Mouse (Mus musculus) skeletal muscle tissue, postnatal 0 days (tissue): ENCODE measurements around the gene Piezo1. TPM values are rescaled to one million over a fixed set of nuclear protein-coding genes. Genes with fewer than 3 reads are reported as not detected.

ENCODE experiments used
- microRNA-seq, 2 experiments: library from miRNA; unstranded; fragments of <30 nt; microRNA quantifications; one replicate each; pipeline ENCODE4; 2016
- polyA plus RNA-seq: library from polyadenylated mRNA; unstranded; fragments of >200 nt; fragmentation: Nextera tagmentation; extraction: Ambion mirVana; gene quantifications from 2 replicates; pipeline ENCODE4 v1.2.1, GENCODE M21; 2015

Piezo1 gene
- polyA plus RNA-seq = 10.5 and 13.1 TPM in 2 replicates

DNA sequence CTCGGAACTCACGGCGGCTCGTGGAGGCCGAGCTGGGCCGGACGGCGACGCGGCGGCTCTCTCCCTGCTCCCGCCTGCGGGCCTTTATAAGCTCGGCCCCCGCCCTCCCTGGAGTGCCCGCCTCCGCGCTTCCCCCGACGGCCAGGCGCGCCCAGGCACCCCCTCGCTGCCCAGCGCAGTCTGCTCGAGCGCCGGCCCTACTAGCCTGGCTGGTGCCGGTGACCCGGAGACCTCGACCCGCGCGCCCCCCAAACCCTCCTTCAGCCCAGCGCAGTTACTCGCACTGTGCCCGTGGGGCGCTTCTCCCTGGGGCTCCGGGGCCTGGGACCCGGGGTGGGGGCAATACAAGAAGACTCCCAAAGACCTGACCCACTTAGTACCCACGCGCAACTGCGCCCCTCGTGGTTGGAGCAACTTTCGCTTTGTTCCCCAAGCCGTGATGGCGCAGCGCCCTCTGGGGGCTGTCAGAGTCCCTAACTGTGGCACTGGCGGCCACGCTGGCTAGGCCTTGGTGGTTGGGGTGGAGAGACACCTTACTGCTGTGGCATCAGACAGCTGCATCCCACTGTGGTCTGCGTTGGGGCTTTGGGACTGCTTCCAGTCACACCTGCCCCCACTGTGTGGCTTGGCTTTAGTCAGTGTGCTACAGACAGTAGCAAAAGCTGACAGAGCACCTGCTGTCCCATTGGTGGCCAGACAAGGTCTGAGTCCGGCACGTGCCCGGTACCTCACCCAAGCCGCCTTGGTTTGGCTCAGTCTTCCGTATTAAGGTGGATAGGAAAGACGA is at the start of gene Piezo1:
Gene Piezo1 (minus strand): TSS at position 65 of the 787 bp plus-strand sequence.

DNA sequence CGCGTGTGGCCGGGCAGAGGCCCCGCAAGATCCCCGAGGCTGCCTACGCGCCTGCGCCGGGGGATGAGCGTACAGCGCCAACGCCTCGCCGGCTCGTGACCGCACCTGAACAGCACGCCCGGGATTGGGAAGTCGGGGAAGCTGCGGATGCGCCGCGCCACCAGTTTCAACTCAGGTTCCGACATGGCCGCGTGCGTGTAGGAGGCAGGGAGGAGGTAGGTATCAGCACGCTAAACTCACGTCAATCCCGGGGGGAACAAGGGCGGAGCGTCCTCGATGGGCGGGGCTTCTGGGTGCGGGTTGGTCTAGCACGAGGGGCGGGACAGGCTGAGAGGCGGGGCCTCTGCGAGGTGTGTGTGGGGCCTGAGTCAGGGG is 25.5 kb upstream of the Piezo1 start, which contains the start of gene Aprt:
Gene Aprt (minus strand): TSS at position 262 of the 375 bp plus-strand sequence.

GRCm38 (mm10) chr8:122567361-122568108 is 16.4 kb upstream of the Piezo1 start, which contains the start of gene Cdt1:
Gene Cdt1, plus strand, starts transcription at chr8:122568015.

DNA sequence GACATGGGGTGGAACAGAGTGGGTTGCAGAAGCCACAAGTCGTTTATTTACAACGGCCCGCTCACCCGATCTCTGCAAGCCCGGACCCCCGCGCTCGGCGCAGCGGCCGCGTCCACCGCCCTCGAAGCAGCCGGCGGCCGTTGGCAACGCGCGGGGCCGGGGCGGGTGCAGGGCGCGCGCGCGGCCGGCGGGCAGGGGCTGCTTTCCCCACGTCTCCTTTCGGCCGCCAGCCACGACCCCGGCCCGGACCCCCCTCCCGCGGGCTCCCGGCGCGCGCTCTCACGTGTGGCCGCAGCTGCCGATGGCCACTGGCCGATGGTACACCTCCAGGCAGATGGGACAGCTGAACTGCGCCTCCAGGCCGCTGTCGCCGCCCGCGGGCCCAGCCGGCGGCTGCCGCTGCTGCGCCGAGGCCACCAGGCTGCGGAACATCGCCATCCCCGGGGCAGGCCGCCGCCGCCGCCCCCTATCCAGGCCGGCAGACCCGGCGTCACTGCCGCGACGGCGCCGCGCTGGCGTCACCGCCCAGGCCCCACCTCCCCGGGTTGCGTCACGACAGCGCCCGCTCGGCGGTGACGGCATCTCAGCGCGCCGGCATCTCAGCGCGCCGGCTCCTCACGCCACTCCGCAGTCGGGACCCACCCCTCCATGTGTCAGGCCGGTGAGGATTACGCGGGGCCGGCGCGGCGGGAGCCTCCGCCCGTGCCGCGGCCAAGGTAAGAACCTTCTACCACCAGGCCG is 75.4 kb downstream of the Piezo1 start, which contains the start of the genes Rnf166 and Ctu2:
Gene Rnf166 (minus strand): TSS at position 485 of the 741 bp plus-strand sequence.
Gene Ctu2 (plus strand): TSS at position 564 of the 741 bp plus-strand sequence.

GRCm38 (mm10) chr8:122460524-122461472 is 90.3 kb downstream of the Piezo1 start, which contains the start of gene Snai3:
Gene Snai3, minus strand, starts transcription at chr8:122460733.

GRCm38 (mm10) chr8:122443262-122444006 is 107.7 kb downstream of the Piezo1 start, which contains the start of gene Mvd:
Gene Mvd, minus strand, starts transcription at chr8:122443422.

DNA sequence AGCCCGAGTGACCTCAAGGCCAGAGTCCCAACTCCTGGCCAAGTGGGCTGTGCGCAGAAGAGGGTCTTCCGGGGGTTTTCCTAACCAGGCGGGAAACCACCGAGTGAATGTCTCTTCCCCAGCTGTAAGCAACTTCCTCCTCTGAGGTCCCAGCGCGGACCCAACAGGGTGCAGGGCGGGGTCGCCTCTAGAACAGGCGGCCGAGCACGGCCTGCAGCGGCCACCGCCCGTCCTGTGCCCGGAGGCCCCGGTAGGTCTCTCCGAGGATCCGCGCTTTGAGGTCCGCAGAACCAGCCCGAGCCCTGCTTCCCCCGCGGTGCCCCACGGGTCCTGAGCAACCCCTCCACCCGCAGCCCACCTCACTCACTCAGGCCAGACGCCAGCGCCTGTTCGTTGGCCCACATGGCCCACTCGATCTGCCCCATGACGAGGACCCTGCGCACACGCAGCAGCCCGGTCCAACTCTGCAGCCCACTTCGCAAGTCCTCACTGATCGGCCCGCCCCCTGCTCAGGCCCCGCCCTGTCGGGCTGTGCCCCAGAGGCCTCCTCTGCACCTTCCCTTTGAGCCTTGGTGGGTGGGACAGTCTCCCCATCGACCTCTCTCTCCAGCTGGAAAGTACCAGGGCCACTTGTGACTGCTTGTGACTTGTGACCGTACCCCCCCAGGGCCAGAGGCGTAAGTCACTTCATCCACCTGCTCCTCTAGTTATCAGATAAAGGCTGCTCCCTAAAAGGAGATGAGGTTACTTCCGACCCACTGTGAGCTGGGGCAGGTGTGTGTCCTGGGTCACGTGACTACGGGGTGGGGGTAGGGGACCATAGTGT is 118.5 kb downstream of the Piezo1 start, which contains the start of gene Cyba:
Gene Cyba (minus strand): TSS at position 488 of the 826 bp plus-strand sequence.

Small RNAs within 50 kb of the gene (microRNA-seq; reads per million reads assigned to microRNA genes)
- 0 reads per million in 2 experiments for gene Gm24366

Other genes starting within 250 kb of the Piezo1 start
- gene Trhr2, start 190.6 kb downstream of the Piezo1 start, polyA plus RNA-seq = not detected in 2 replicates
- 17.3 and 20.0 TPM in 2 replicates for gene Zc3h18, start 174.7 kb downstream of the Piezo1 start, polyA plus RNA-seq
- gene Il17c, start 129.3 kb downstream of the Piezo1 start, polyA plus RNA-seq = not detected in 2 replicates
- gene Cyba, start 118.4 kb downstream of the Piezo1 start, polyA plus RNA-seq = 136 and 150 TPM in 2 replicates
- gene Mvd, start 107.9 kb downstream of the Piezo1 start, polyA plus RNA-seq = 9.0 and 12.3 TPM in 2 replicates
- 7.4 and 8.9 TPM in 2 replicates for gene Snai3, start 90.6 kb downstream of the Piezo1 start, polyA plus RNA-seq
- gene Rnf166, start 75.3 kb downstream of the Piezo1 start, polyA plus RNA-seq = 47.5 and 50.2 TPM in 2 replicates
- gene Ctu2, start 75.2 kb downstream of the Piezo1 start, polyA plus RNA-seq = 19.5 and 25.7 TPM in 2 replicates
- 7.2 and 9.0 TPM in 2 replicates for gene Cdt1, start 16.7 kb upstream of the Piezo1 start, polyA plus RNA-seq
- 60.6 and 73.1 TPM in 2 replicates for gene Aprt, start 25.6 kb upstream of the Piezo1 start, polyA plus RNA-seq
- gene Galns, start 60.1 kb upstream of the Piezo1 start, polyA plus RNA-seq = 6.2 and 8.3 TPM in 2 replicates
- gene Trappc2l, start 60.3 kb upstream of the Piezo1 start, polyA plus RNA-seq = 50.7 and 61.0 TPM in 2 replicates
- gene Pabpn1l, start 71.4 kb upstream of the Piezo1 start, polyA plus RNA-seq = not detected in 2 replicates
- 5.3 and 6.0 TPM in 2 replicates for gene Cbfa2t3, start 147.8 kb upstream of the Piezo1 start, polyA plus RNA-seq
- 14.0 and 14.7 TPM in 2 replicates for gene Acsf3, start 224.2 kb upstream of the Piezo1 start, polyA plus RNA-seq